Mouse (Mus musculus): ENCODE data around the gene Tmem126a.

DNA sequence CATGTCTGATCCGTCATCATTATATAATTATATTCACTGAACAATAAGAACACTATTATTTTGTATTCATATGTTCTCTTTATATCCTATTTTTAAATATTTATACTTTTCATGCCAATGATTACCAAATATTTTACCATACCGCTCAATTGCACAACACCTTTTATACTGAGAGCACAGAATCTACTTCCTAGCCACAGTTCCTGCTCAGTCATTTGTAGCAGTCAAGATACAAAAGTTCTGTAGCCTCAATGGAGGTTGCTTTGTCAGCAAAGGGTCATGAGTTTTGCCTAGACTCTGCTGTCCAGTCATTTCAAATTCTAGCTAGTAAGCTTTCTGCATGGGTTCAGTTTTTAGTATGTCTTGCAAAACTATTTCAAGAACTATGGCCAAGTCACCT lies 25.6 kb upstream of the Tmem126a start:
- no peak for TF ChIP-seq POLR2A (IDR thresholded peaks at IDR 0.05; ENCODE audit: extremely low read depth, insufficient read depth, low read length)
- no peak for TF ChIP-seq CTCF (IDR thresholded peaks at IDR 0.05; ENCODE audit: low read depth, low read length)
